Mouse (Mus musculus): ENCODE data around the gene Csf1.

Gene Csf1

DNA sequence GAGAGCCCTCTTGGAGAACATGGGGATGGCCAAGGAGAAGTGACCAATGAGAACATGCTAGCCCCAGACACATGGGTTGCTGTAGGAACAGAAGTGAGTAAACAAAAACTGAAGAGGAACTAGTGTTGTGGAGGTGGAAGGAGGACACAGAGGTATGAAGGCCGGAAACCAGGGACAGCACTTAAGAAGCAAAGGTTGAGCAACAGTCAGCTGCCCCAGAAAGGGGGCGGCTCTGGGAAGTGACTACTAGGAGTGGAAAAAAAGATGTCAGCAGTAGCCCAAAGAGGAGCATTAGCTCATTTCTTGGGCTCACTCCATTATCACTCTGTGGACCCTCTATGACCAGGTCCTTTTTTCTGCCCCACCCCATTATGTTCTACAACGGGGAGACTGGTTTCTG, 23.0 kb upstream of the Csf1 start:
- no peak for DNase-seq (ENCODE audit: extremely low spot score, low spot score)

DNA sequence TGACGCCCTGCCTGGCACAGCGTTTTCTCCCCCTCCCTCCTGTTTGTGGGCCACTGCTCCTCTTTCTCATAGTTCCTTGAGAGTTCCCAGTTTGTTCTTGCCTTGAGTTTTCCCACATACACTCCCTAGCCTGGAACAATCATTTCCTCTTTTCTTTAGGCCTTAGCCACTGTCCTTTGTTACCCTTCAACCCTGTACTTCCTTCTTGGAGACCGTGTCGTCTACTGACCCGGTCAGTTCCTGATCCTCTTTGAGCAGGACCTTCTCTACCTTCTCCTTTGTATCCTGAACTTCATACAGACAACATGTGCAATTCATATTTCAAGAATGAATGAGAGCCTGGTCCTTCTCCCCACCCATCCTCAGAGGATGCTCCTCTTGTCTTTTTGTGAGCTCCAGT, 21.0 kb upstream of the Csf1 start:
- no peak for DNase-seq (ENCODE audit: extremely low spot score, low spot score)

DNA sequence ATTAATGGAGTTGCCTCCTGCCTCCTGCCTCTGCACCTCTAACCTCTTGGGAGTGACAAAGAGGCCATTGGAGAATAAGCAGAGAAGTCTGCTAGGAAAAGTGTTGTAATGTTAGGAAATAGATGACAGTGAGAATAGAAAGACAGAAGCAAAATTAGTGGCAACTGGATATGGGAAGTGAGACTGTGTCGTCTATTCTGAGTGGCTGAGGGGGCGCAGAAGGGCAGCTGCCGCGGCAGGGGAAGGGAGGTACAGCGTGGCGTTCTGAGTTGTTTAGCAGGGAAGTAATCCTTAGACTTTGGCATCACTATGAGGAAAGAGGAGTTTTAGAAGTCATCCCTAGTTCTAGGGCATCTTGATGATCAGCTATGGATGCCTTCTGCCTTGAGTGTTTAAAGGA, 17.7 kb upstream of the Csf1 start:
- no peak for DNase-seq (ENCODE audit: extremely low spot score, low spot score)

- no peak for DNase-seq (ENCODE audit: extremely low spot score, low spot score)
Measured at GRCm38 (mm10) chr3:107776295-107776694, 16.0 kb upstream of the Csf1 start.

- DNase-seq (ENCODE audit: extremely low spot score, low spot score), result no peak
Measured at GRCm38 (mm10) chr3:107775736-107776135, 15.5 kb upstream of the Csf1 start.

DNA sequence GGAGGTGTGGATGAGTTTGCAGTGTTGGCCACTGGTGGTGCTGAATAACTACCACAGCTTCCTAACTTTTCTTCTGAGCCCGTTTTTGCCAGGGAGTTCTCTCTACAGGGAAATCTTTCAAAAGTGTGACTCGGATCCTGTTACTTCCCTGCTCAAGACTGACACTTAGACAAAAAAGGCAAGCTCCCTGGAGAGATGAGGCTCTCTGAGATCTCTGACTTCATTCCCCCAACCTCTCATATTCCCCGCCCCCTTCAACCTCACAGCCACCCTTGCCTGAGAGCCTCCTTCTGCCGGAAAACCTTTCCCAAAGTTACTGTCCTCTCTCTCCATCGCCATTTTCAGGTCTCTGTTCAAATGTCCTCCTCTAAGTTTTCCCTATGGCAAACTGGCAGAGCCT, 14.8 kb upstream of the Csf1 start:
- DNase-seq (ENCODE audit: extremely low spot score, low spot score), result no peak

GRCm38 (mm10) chr3:107772860-107773259, 12.6 kb upstream of the Csf1 start:
- no peak for DNase-seq (ENCODE audit: extremely low spot score, low spot score)

- no peak for DNase-seq (ENCODE audit: extremely low spot score, low spot score)
Measured at GRCm38 (mm10) chr3:107769692-107770091, 9.4 kb upstream of the Csf1 start.

- DNase-seq (ENCODE audit: extremely low spot score, low spot score), result no peak
Measured at GRCm38 (mm10) chr3:107768104-107768989, 8.1 kb upstream of the Csf1 start.

DNA sequence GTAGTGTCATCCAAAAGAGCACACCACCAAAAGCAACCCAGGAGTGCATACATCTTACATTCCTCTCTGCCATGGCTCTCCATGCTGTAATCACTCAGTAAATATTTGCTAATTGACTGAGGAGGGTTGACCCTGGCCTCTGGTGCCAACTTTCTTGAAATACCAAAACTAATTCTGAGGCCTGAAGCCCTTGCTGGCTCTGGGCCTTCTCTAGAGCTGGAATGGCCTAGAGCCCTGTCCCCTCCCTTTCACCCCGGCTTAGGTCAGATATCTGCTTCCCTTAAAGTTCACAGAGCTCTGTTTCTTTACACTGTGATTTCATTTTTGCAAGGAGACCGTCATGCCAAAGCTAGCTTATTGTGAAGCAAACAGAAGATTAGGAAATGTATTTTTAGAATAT, 6.5 kb upstream of the Csf1 start:
- DNase-seq (ENCODE audit: extremely low spot score, low spot score), result no peak

DNA sequence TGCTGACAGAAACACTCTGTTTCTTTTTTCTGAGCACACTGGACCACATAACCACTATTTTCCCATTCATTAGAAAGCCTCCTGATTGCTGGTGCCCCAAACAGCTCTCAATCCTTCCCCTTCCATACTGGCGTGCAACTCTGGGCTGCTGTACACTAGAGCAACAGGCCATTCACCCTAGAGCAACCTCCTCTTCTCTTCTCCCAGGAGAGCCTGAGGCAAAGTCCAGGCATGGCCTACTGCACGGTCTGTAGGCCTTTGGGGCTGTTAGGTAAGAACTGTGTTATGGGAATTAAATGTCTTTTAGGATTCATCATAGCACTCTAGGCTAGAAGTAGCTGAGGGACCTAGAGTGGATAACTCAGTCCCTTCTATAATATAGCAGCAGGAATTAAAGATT, 5.7 kb upstream of the Csf1 start:
- no peak for DNase-seq (ENCODE audit: extremely low spot score, low spot score)

DNA sequence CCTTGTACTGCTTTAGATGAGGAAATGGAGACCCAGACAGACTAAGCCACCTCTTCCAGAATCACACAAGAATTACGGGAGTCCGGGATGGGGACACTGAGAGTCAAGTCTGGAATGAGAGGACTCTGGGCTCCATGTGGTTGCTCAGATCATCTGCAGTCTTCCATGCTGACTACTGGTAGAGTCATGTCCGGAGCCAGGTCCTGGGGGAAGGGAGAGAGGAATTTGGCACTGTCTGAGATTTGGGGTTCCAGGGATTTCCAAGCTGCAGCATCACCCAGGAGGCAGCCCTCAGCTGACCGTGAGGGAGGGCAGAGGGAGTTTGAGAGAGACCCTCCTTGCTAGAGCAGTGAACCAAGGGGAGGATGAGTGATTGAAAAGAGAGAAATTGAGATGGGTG, 3.3 kb upstream of the Csf1 start:
- DNase-seq (ENCODE audit: extremely low spot score, low spot score), result no peak

GRCm38 (mm10) chr3:107761446-107761845, 1.2 kb upstream of the Csf1 start:
- DNase-seq (ENCODE audit: extremely low spot score, low spot score), result no peak

GRCm38 (mm10) chr3:107760771-107761170, 502 bp upstream of the Csf1 start:
- DNase-seq (ENCODE audit: extremely low spot score, low spot score), result no peak

- DNase-seq (ENCODE audit: extremely low spot score, low spot score), result no peak
Measured at GRCm38 (mm10) chr3:107758638-107759037, 1.6 kb downstream of the Csf1 start.

DNA sequence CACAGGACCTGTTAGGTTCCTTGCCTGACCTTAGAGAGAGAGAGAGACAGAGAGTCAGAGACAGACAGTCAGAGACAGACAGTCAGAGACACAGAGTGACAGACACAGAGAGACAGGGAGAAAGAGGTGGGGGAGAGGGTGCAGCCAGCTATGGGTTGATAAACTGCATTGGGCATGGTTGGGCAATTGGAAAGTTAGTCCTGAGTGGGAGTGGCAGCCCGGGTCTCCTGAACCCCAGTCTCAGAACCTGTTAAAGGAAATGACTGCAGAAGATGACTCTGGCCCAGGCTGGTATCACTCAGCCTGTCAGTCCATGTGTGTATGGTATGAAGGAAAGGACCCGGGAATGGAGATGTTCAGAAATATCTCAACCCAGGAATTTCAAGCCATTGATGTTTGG, 2.1 kb downstream of the Csf1 start:
- no peak for DNase-seq (ENCODE audit: extremely low spot score, low spot score)

DNA sequence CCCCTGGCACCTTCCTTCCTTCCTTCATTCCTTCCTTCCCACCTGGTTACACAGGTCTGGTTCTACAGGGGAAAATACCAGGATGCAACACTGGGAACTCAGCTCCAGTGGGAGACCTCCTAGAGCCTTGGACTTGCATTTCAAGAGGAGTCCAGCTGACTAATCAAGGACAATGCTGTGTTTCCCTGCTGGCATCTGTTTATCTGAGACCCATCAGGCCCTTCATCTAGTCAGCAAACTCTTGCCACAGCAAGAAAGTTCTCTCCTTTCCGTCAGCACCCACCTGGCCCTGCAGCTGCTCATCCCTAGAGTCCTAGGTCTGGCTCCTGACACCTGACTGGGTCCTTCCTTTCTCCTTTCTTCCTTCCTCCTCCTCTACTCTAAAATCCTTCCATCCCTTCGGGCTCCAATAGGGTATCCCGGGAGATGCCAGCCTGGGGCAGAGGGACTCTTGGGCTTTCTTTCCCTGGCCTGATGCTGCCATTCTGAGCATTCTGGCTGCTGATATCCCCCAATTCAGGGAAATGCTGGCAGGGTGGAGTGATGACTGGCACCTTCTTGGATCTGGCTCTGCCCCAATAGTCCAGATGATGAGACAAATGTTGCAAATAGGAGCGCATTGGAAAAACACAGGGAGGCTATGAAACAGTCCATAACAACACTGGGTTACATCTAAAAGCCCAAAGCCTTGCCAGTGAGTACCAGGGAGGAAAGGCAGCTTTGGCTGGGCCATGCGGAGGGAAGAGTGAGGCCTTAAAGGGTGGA, 2.7 kb downstream of the Csf1 start:
- DNase-seq (ENCODE audit: extremely low spot score, low spot score), result no peak

- DNase-seq (ENCODE audit: extremely low spot score, low spot score), result no peak
Measured at GRCm38 (mm10) chr3:107756481-107756866, 3.8 kb downstream of the Csf1 start.

- DNase-seq (ENCODE audit: extremely low spot score, low spot score), result no peak
Measured at GRCm38 (mm10) chr3:107755702-107756480, 4.4 kb downstream of the Csf1 start.

- DNase-seq (ENCODE audit: extremely low spot score, low spot score), result no peak
Measured at GRCm38 (mm10) chr3:107754632-107755031, 5.6 kb downstream of the Csf1 start.

DNA sequence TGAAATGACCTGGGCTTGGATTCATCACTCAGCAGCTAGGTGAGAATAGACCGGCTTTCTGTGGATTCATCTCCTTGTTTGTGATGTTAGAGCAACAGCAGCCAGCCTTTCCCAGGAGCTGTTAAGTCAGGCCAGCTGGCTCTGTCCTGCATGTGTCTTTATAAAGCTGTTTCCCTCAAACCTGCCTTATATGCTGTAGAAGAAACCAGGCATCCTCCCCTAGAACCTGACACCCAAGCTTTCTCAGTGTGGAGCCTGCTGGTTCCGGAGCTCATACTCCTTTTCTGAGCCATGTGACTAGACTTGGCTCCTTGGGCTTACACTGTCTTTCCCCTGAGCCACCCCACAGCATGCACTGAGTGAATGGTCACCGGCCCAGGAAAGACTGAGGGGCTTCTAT, 8.7 kb downstream of the Csf1 start:
- DNase-seq (ENCODE audit: extremely low spot score, low spot score), result no peak
